Mouse (Mus musculus) liver, embryonic 16.5 days (tissue): ENCODE results near the gene Phkg2. TPM values are rescaled to one million over a fixed set of nuclear protein-coding genes. Genes with fewer than 3 reads are reported as not detected.

Experiments used
- ATAC-seq: fragments of 200-750 bp; cut with Nextera tagmentation; 2 replicates; pipeline ENCODE4 v1.8.0; 2017; ENCODE audit warnings: low read depth, mild to moderate bottlenecking, moderate number of reproducible peaks, moderate library complexity
- H3K27ac ChIP-seq: fragments of 300-500 bp; sonication (generic); 2 replicates; pipeline ENCODE4 v1.5.1; 2014; ENCODE audit warnings: mild to moderate bottlenecking, low read length
- H3K27me3 ChIP-seq: fragments of 300-500 bp; sonication (generic); 2 replicates; pipeline ENCODE4 v1.6.1; 2014; ENCODE audit warnings: low read depth, low read length, mixed read lengths; ENCODE audit not compliant: control insufficient read depth, insufficient read depth
- H3K36me3 ChIP-seq: fragments of 300-500 bp; sonication (generic); 2 replicates; pipeline ENCODE4 v1.6.1; 2014; ENCODE audit warnings: mild to moderate bottlenecking; ENCODE audit not compliant: control insufficient read depth, insufficient read depth
- H3K4me1 ChIP-seq: fragments of 300-500 bp; sonication (generic); 2 replicates; pipeline ENCODE4 v1.6.1; 2014; ENCODE audit warnings: low read depth, low read length, mixed read lengths; ENCODE audit not compliant: control insufficient read depth
- H3K4me2 ChIP-seq: fragments of 300-500 bp; sonication (generic); 2 replicates; pipeline ENCODE4 v1.6.1; 2014; ENCODE audit warnings: low read depth, low read length, mixed read lengths
- H3K4me3 ChIP-seq: fragments of 300-500 bp; sonication (generic); 2 replicates; pipeline ENCODE4 v1.5.1; 2014; ENCODE audit warnings: low read depth, mild to moderate bottlenecking, low read length
- H3K9ac ChIP-seq: fragments of 300-500 bp; sonication (generic); 2 replicates; pipeline ENCODE4 v1.6.1; 2014; ENCODE audit warnings: low read depth, low read length
- H3K9me3 ChIP-seq: fragments of 300-500 bp; sonication (generic); replicated peaks from 2 replicates; pipeline ENCODE4 v1.6.1; 2016; ENCODE audit warnings: low read length; ENCODE audit not compliant: control insufficient read depth
- WGBS: fragments of 180-500 bp; shearing (Covaris S2); extraction: QIAGEN DNeasy Blood & Tissue Kit; methylation state at CpG from one replicate; pipeline ENCODE4 v1.1.7; 2014; ENCODE audit not compliant: insufficient replicate concordance; 5-methylcytosine and 5-hydroxymethylcytosine counted together
- polyA plus RNA-seq: library from polyadenylated mRNA; unstranded; fragments of >200 nt; fragmentation: Nextera tagmentation; extraction: Ambion mirVana; gene quantifications from 2 replicates; pipeline ENCODE4 v1.2.1, GENCODE M21; 2015

Phkg2 gene
- polyA plus RNA-seq, 1 experiment from 2014 or later: 21.1 TPM

DNA sequence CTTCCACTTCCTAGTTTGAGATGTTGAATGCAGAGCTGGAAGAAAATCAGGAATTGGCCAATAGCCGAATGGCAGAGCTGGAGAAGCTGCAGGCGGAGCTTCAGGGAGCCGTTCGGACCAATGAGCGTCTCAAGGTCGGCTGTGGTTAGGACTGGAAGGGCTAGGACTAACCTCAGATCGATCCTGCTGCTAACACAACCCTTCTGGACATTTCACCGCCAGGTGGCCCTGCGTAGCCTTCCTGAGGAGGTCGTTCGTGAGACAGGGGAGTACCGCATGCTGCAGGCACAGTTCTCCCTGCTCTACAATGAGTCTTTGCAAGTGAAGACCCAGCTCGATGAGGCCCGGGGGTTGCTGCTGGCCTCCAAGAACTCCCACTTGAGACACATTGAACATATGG lies 19.4 kb downstream of the Phkg2 start:
- no peak overlapping the region for H3K4me2 ChIP-seq
- 87% methylated on average over 14 of the region's 14 CpGs for WGBS
- ATAC-seq: no peak

DNA sequence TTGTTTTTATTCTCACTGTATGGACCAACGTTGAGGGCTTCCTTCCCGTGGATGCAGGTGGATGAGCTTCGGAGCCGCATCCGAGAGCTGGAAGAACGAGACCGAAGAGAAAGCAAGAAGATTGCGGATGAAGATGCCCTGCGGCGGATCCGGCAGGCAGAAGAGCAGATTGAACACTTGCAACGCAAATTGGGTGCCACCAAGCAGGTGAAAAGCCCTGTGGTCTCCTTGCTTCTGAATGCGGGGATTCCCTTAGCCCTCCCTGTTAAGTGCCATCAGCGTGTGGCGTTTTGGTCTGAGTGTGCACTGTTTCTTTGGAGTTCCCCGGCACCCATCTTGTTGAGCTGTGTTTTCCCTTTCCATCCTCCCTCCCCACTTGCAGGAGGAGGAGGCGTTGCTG lies 23.6 kb downstream of the Phkg2 start:
- Histone ChIP-seq H3K27ac (no peak overlapping the region), H3K27me3 (no peaks in the 10 kb centered on the region), H3K36me3 (peaks cover 83% of the 10 kb centered on the region), H3K4me2 (no peak overlapping the region), H3K9me3 (no peaks in the 10 kb centered on the region), H3K4me3 (no peak overlapping the region), H3K9ac (no peak overlapping the region), H3K4me1 (no peaks in the 10 kb centered on the region)
- no peak for ATAC-seq
- WGBS: 95% methylated on average over 17 of the region's 17 CpGs

More for the DNA sequence above, 19.4 kb downstream of the Phkg2 start:
- Histone ChIP-seq H3K4me3 (no peak overlapping the region), H3K9ac (no peak overlapping the region), H3K27ac (no peak overlapping the region), H3K9me3 (no peaks in the 10 kb centered on the region), H3K36me3 (peaks cover 74% of the 10 kb centered on the region), H3K27me3 (no peaks in the 10 kb centered on the region), H3K4me1 (peaks cover 14% of the 10 kb centered on the region)

DNA sequence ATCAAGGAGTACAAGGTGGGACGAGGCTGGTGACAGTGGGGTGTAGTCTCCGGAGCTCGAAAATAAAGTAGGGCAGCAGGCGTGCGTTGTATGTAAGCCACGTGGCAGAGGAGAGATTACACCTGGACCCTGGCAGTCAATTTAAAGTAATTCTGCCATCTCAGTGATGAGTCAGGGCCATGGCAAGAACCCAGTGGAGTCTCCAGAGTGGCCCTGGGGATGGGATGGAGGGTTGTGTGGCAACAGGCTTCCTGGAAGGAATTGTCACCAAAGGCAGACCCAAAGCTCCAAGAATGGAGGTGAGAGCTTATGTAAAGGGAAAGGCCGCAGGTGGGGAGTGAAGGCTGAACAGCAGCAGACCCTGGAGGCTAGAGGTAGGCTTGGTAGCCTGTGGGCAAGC lies 27.5 kb downstream of the Phkg2 start:
- peaks cover 59% of the 10 kb centered on the region for H3K36me3 ChIP-seq
- ATAC-seq: no peak
- no peak overlapping the region for H3K9ac ChIP-seq
- no peak overlapping the region for H3K4me3 ChIP-seq
- no peak overlapping the region for H3K4me2 ChIP-seq
- 93% methylated on average over 7 of the region's 7 CpGs for WGBS
- no peaks in the 10 kb centered on the region for H3K9me3 ChIP-seq
- H3K4me1 ChIP-seq: no peaks in the 10 kb centered on the region
- no peak overlapping the region for H3K27ac ChIP-seq
- H3K27me3 ChIP-seq: no peaks in the 10 kb centered on the region

DNA sequence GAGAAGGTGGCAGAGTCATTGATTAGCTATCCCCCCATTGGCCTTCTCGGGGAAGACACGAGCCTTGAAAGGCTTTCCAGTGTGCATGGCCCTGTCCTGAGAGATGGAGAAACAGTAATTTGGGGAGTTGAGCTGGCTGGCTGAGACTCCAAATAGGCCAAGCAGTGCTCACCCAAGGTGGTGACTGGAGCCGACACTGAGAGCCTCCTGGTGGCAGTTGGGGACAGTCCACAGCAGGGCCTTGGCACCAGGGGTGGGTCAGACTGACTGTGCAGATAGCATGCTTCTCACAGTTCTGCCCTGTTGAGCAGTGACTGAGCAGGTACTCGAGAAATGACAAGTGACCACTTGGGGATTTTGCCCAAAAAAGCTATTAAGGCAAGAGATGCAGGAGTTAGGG lies 28.6 kb downstream of the Phkg2 start:
- Histone ChIP-seq H3K4me3 (no peak overlapping the region), H3K27ac (no peak overlapping the region), H3K9ac (no peak overlapping the region), H3K27me3 (no peaks in the 10 kb centered on the region), H3K9me3 (no peaks in the 10 kb centered on the region), H3K4me2 (no peak overlapping the region), H3K36me3 (peaks cover 48% of the 10 kb centered on the region), H3K4me1 (no peaks in the 10 kb centered on the region)
- WGBS: 78% methylated on average over 4 of the region's 4 CpGs
- no peak for ATAC-seq

DNA sequence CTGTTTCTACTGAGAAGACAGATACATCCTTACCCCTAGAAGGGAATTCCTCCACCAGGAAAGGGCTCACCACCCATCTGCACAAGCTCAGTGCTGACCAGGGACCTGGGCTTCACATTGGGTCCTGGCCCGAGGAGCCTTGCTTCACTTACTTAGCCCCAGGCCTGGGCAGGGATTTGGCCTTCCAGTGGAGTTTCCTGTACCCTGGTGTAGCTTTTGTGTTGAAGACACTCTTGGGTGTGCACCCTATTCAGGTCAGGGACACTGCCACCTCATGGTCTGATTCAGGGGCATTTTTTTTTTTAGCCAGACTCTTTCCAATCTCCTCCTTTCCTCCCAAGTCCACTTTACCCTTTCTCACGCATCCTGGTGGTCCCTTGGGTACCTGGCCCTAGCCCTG lies 29.8 kb downstream of the Phkg2 start:
- H3K27me3 ChIP-seq: no peaks in the 10 kb centered on the region
- H3K9ac ChIP-seq: no peak overlapping the region
- H3K4me3 ChIP-seq: no peak overlapping the region
- WGBS: 87% methylated on average over 2 of the region's 2 CpGs
- H3K4me2 ChIP-seq: no peak overlapping the region
- no peaks in the 10 kb centered on the region for H3K9me3 ChIP-seq
- no peaks in the 10 kb centered on the region for H3K4me1 ChIP-seq
- ATAC-seq: no peak
- H3K36me3 ChIP-seq: peaks cover 36% of the 10 kb centered on the region
- no peak overlapping the region for H3K27ac ChIP-seq

DNA sequence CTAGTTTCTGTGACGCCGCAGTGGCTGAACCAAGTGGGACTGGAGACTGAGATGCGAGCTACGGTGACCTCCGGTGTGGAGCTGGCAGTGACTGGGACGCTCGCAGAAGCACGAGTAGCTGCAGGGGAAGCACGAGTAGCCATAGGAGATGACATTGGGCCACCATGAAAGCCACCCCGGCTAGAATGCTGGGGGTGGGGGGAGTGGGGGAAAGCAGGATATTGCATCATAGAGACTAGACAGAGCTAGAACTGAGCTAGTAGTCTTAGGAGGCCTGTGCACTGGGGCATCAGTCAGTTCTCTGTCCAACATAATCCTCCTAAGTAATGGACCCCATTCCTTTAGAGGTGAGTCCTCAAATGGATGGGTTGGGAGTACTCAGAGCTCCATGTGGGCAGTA lies 31.1 kb downstream of the Phkg2 start:
- no peaks in the 10 kb centered on the region for H3K27me3 ChIP-seq
- WGBS: 73% methylated on average over 10 of the region's 10 CpGs
- peaks cover 30% of the 10 kb centered on the region for H3K36me3 ChIP-seq
- H3K4me2 ChIP-seq: no peak overlapping the region
- H3K9me3 ChIP-seq: no peaks in the 10 kb centered on the region
- no peak for ATAC-seq
- no peak overlapping the region for H3K27ac ChIP-seq
- no peak overlapping the region for H3K9ac ChIP-seq
- H3K4me1 ChIP-seq: no peaks in the 10 kb centered on the region
- H3K4me3 ChIP-seq: no peak overlapping the region

DNA sequence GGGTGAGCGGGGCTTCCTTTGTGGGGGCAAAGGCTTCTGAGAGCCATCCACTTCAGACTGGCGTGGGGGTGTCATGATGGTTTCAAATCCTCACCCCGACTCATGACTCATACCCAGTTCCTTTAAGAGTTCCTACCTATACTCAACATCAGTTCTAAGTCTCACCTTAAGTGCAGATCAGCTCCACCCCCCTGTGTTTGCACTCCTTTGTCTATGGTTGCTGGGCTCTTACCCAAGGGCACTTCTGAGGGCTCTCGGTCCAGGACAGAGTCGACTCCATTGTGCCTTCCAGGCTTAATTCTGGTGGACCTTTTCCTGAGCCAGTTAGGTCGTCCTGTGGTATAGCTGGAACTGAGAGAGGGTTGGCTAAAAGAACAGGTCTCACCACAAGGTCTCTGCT lies 34.0 kb downstream of the Phkg2 start:
- H3K36me3 ChIP-seq: peaks cover 31% of the 10 kb centered on the region

DNA sequence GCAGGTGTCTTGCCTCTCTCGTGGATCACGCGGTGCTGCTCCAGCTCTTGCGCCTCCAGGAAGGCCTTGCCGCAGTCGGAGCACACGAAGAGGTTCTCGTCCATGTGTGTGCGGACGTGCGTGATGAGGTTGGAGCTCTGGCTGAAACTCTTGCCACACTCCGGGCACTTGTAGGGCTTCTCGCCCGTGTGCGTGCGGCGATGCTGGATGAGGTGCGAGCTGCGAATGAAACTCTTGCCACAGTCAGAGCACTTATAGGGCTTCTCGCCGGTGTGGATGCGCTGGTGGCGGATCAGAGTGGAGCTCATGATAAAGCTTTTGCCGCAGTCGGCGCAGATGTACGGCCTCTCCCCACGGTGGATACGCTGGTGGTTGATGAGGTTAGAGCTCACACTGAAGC lies 37.9 kb downstream of the Phkg2 start:
- Histone ChIP-seq H3K4me1 (peaks cover 10% of the 10 kb centered on the region), H3K4me2 (no peak overlapping the region), H3K9me3 (no peaks in the 10 kb centered on the region), H3K4me3 (no peak overlapping the region), H3K27ac (no peak overlapping the region), H3K36me3 (peaks cover 18% of the 10 kb centered on the region), H3K27me3 (peaks cover 14% of the 10 kb centered on the region), H3K9ac (no peak overlapping the region)
- 92% methylated on average over 29 of the region's 29 CpGs for WGBS
- no peak for ATAC-seq

More for the DNA sequence above, 34.0 kb downstream of the Phkg2 start:
- Histone ChIP-seq H3K27ac (no peak overlapping the region), H3K4me1 (no peaks in the 10 kb centered on the region), H3K4me3 (no peak overlapping the region), H3K9ac (no peak overlapping the region), H3K27me3 (no peaks in the 10 kb centered on the region), H3K9me3 (no peaks in the 10 kb centered on the region), H3K4me2 (no peak overlapping the region)
- ATAC-seq: no peak
- WGBS: 70% methylated on average over 6 of the region's 6 CpGs

DNA sequence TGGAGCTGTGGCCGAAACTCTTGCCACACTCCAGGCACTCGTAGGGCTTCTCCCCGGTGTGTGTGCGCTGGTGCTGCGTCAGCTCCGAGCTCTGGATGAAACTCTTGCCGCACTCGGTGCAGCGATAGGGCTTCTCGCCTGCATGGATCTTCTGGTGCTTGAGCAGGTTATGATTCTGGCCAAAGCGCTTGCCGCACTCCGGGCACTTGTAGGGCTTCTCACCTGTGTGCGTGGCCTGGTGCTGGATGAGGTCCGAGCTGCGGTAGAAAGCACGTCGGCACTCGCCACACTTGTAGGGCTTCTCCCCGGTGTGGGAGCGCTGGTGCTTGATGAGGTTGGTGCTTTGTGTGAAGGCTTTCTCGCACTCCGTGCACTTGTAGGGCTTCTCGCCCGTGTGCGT lies 38.4 kb downstream of the Phkg2 start:
- H3K27me3 ChIP-seq: peaks cover 14% of the 10 kb centered on the region
- WGBS: 92% methylated on average over 26 of the region's 26 CpGs
- ATAC-seq: no peak
- H3K36me3 ChIP-seq: peaks cover 18% of the 10 kb centered on the region
- H3K27ac ChIP-seq: no peak overlapping the region
- H3K4me3 ChIP-seq: no peak overlapping the region
- H3K4me2 ChIP-seq: no peak overlapping the region
- no peak overlapping the region for H3K9ac ChIP-seq
- no peaks in the 10 kb centered on the region for H3K9me3 ChIP-seq
- H3K4me1 ChIP-seq: peaks cover 10% of the 10 kb centered on the region
